Mouse (Mus musculus): ENCODE results near the gene Taf9. TPM values are rescaled to one million over a fixed set of nuclear protein-coding genes. Genes with fewer than 3 reads are reported as not detected.

Taf9 gene
- 10.7 and 11.6 TPM in 2 replicates for polyA plus RNA-seq (2014; fragmentation: Nextera tagmentation; extraction: Ambion mirVana)

- peaks cover 3% of the 10 kb centered on the region; the same call in 1 of the 2 replicates for H3K4me1 ChIP-seq (ENCODE audit: control insufficient read depth, insufficient read depth, low read length)
- H3K27ac ChIP-seq (ENCODE audit: low read length): peak within 1 kb of the TSS; percentile 97
- H3K27me3 ChIP-seq (ENCODE audit: control insufficient read depth, insufficient read depth, low read length): no peaks in the 10 kb centered on the region
- peak; percentile 43 for ATAC-seq (ENCODE audit: insufficient number of reproducible peaks, insufficient read depth, low FRiP score, low read depth)
- peak within 1 kb of the TSS; percentile 87 for H3K9ac ChIP-seq (replicated peaks; ENCODE audit: low read depth, low read length)
- peak within 1 kb of the TSS; percentile 95 for H3K4me2 ChIP-seq (replicated peaks; ENCODE audit: low read depth, low read length)
- WGBS: under 1% methylated on average over 53 of the region's 63 CpGs
- H3K4me3 ChIP-seq (ENCODE audit: low read depth, low read length): peak within 1 kb of the TSS; percentile 94
- H3K36me3 ChIP-seq (ENCODE audit: control insufficient read depth, insufficient read depth, low read length): peaks cover 12% of the 10 kb centered on the region
- H3K9me3 ChIP-seq (ENCODE audit: control insufficient read depth, low read depth, low read length): no peaks in the 10 kb centered on the region
These were observed at the start of gene Taf9 for GRCm38 (mm10) chr13:100651439-100652186. TSS of gene Taf9 (plus strand) at chr13:100651579.

GRCm38 (mm10) chr13:100602239-100602902 lies 49.0 kb upstream of the Taf9 start:
- WGBS: 64% methylated on average over 5 of the region's 5 CpGs
- no peaks in the 10 kb centered on the region for H3K9me3 ChIP-seq (ENCODE audit: control insufficient read depth, low read depth, low read length)
- no peak for ATAC-seq (ENCODE audit: insufficient number of reproducible peaks, insufficient read depth, low FRiP score, low read depth)

GRCm38 (mm10) chr13:100603031-100603737 lies 48.2 kb upstream of the Taf9 start:
- H3K9ac ChIP-seq (replicated peaks; ENCODE audit: low read depth, low read length): no peak overlapping the region
- no peaks in the 10 kb centered on the region for H3K4me1 ChIP-seq (ENCODE audit: control insufficient read depth, insufficient read depth, low read length)
- H3K36me3 ChIP-seq (ENCODE audit: control insufficient read depth, insufficient read depth, low read length): no peaks in the 10 kb centered on the region
- ATAC-seq (ENCODE audit: insufficient number of reproducible peaks, insufficient read depth, low FRiP score, low read depth): no peak
- no peaks in the 10 kb centered on the region for H3K27me3 ChIP-seq (ENCODE audit: control insufficient read depth, insufficient read depth, low read length)
- 84% methylated on average over 10 of the region's 10 CpGs for WGBS
- no peak overlapping the region for H3K27ac ChIP-seq (ENCODE audit: low read length)
- no peak overlapping the region for H3K4me2 ChIP-seq (replicated peaks; ENCODE audit: low read depth, low read length)
- peaks cover 4% of the 10 kb centered on the region; the same call in 1 of the 2 replicates for H3K9me3 ChIP-seq (ENCODE audit: control insufficient read depth, low read depth, low read length)
- no peak overlapping the region for H3K4me3 ChIP-seq (ENCODE audit: low read depth, low read length)

More at GRCm38 (mm10) chr13:100602239-100602902, 49.0 kb upstream of the Taf9 start:
- Histone ChIP-seq H3K4me2 (replicated peaks; ENCODE audit: low read depth, low read length) (no peak overlapping the region), H3K9ac (replicated peaks; ENCODE audit: low read depth, low read length) (no peak overlapping the region), H3K27me3 (ENCODE audit: control insufficient read depth, insufficient read depth, low read length) (no peaks in the 10 kb centered on the region), H3K4me1 (ENCODE audit: control insufficient read depth, insufficient read depth, low read length) (no peaks in the 10 kb centered on the region), H3K4me3 (ENCODE audit: low read depth, low read length) (no peak overlapping the region), H3K36me3 (ENCODE audit: control insufficient read depth, insufficient read depth, low read length) (no peaks in the 10 kb centered on the region), H3K27ac (ENCODE audit: low read length) (no peak overlapping the region)

GRCm38 (mm10) chr13:100603738-100604095 lies 47.7 kb upstream of the Taf9 start:
- Histone ChIP-seq H3K27ac (ENCODE audit: low read length) (no peak overlapping the region), H3K9ac (replicated peaks; ENCODE audit: low read depth, low read length) (no peak overlapping the region), H3K9me3 (ENCODE audit: control insufficient read depth, low read depth, low read length) (peaks cover 4% of the 10 kb centered on the region; the same call in 1 of the 2 replicates)

GRCm38 (mm10) chr13:100605845-100606244 lies 45.5 kb upstream of the Taf9 start:
- Histone ChIP-seq H3K9ac (replicated peaks; ENCODE audit: low read depth, low read length) (no peak overlapping the region), H3K27ac (ENCODE audit: low read length) (no peak overlapping the region), H3K4me2 (replicated peaks; ENCODE audit: low read depth, low read length) (no peak overlapping the region), H3K9me3 (ENCODE audit: control insufficient read depth, low read depth, low read length) (peaks cover 4% of the 10 kb centered on the region; the same call in 1 of the 2 replicates), H3K4me1 (ENCODE audit: control insufficient read depth, insufficient read depth, low read length) (no peaks in the 10 kb centered on the region), H3K4me3 (ENCODE audit: low read depth, low read length) (no peak overlapping the region), H3K27me3 (ENCODE audit: control insufficient read depth, insufficient read depth, low read length) (no peaks in the 10 kb centered on the region), H3K36me3 (ENCODE audit: control insufficient read depth, insufficient read depth, low read length) (no peaks in the 10 kb centered on the region)
- WGBS: 71% methylated on average over 1 of the region's 1 CpGs
- ATAC-seq (ENCODE audit: insufficient number of reproducible peaks, insufficient read depth, low FRiP score, low read depth): no peak

More at GRCm38 (mm10) chr13:100603738-100604095, 47.7 kb upstream of the Taf9 start:
- no peaks in the 10 kb centered on the region for H3K36me3 ChIP-seq (ENCODE audit: control insufficient read depth, insufficient read depth, low read length)
- no peaks in the 10 kb centered on the region for H3K4me1 ChIP-seq (ENCODE audit: control insufficient read depth, insufficient read depth, low read length)
- 89% methylated on average over 11 of the region's 11 CpGs for WGBS
- H3K27me3 ChIP-seq (ENCODE audit: control insufficient read depth, insufficient read depth, low read length): no peaks in the 10 kb centered on the region
- H3K4me3 ChIP-seq (ENCODE audit: low read depth, low read length): no peak overlapping the region
- H3K4me2 ChIP-seq (replicated peaks; ENCODE audit: low read depth, low read length): no peak overlapping the region
- ATAC-seq (ENCODE audit: insufficient number of reproducible peaks, insufficient read depth, low FRiP score, low read depth): no peak

GRCm38 (mm10) chr13:100607756-100608155 lies 43.6 kb upstream of the Taf9 start:
- H3K36me3 ChIP-seq (ENCODE audit: control insufficient read depth, insufficient read depth, low read length): no peaks in the 10 kb centered on the region
- no peak for ATAC-seq (ENCODE audit: insufficient number of reproducible peaks, insufficient read depth, low FRiP score, low read depth)
- no peaks in the 10 kb centered on the region for H3K4me1 ChIP-seq (ENCODE audit: control insufficient read depth, insufficient read depth, low read length)
- H3K9ac ChIP-seq (replicated peaks; ENCODE audit: low read depth, low read length): no peak overlapping the region
- no peak overlapping the region for H3K4me3 ChIP-seq (ENCODE audit: low read depth, low read length)
- H3K4me2 ChIP-seq (replicated peaks; ENCODE audit: low read depth, low read length): no peak overlapping the region
- WGBS: 91% methylated on average over 8 of the region's 8 CpGs
- no peak overlapping the region for H3K27ac ChIP-seq (ENCODE audit: low read length)
- peaks cover 4% of the 10 kb centered on the region; the same call in 1 of the 2 replicates for H3K9me3 ChIP-seq (ENCODE audit: control insufficient read depth, low read depth, low read length)
- H3K27me3 ChIP-seq (ENCODE audit: control insufficient read depth, insufficient read depth, low read length): no peaks in the 10 kb centered on the region

- Histone ChIP-seq H3K4me2 (replicated peaks; ENCODE audit: low read depth, low read length) (no peak overlapping the region), H3K36me3 (ENCODE audit: control insufficient read depth, insufficient read depth, low read length) (no peaks in the 10 kb centered on the region), H3K27ac (ENCODE audit: low read length) (no peak overlapping the region), H3K4me3 (ENCODE audit: low read depth, low read length) (no peak overlapping the region), H3K4me1 (ENCODE audit: control insufficient read depth, insufficient read depth, low read length) (no peaks in the 10 kb centered on the region), H3K9ac (replicated peaks; ENCODE audit: low read depth, low read length) (no peak overlapping the region), H3K27me3 (ENCODE audit: control insufficient read depth, insufficient read depth, low read length) (no peaks in the 10 kb centered on the region), H3K9me3 (ENCODE audit: control insufficient read depth, low read depth, low read length) (peaks cover 4% of the 10 kb centered on the region; the same call in 1 of the 2 replicates)
- WGBS: 93% methylated on average over 13 of the region's 13 CpGs
- ATAC-seq (ENCODE audit: insufficient number of reproducible peaks, insufficient read depth, low FRiP score, low read depth): no peak
These were observed 40.1 kb upstream of the Taf9 start for GRCm38 (mm10) chr13:100611266-100611665.

- Histone ChIP-seq H3K36me3 (ENCODE audit: control insufficient read depth, insufficient read depth, low read length) (no peaks in the 10 kb centered on the region), H3K27me3 (ENCODE audit: control insufficient read depth, insufficient read depth, low read length) (no peaks in the 10 kb centered on the region), H3K4me3 (ENCODE audit: low read depth, low read length) (no peak overlapping the region), H3K9ac (replicated peaks; ENCODE audit: low read depth, low read length) (no peak overlapping the region), H3K4me2 (replicated peaks; ENCODE audit: low read depth, low read length) (no peak overlapping the region), H3K9me3 (ENCODE audit: control insufficient read depth, low read depth, low read length) (peaks cover 4% of the 10 kb centered on the region; the same call in 1 of the 2 replicates), H3K27ac (ENCODE audit: low read length) (no peak overlapping the region), H3K4me1 (ENCODE audit: control insufficient read depth, insufficient read depth, low read length) (no peaks in the 10 kb centered on the region)
- no peak for ATAC-seq (ENCODE audit: insufficient number of reproducible peaks, insufficient read depth, low FRiP score, low read depth)
- WGBS: 95% methylated on average over 10 of the region's 10 CpGs
These were observed 39.1 kb upstream of the Taf9 start for GRCm38 (mm10) chr13:100612251-100612650.

Data from stomach, embryonic 14.5 days (tissue).